Mouse (Mus musculus): ENCODE measurements at regions not wholly inside any gene's neighbourhood (a gene's known extent, or its start where the extent isn't known, plus 50 kb on each side); places are given as distances from the start of the nearest gene placed in this dataset.

- TF ChIP-seq CTCF (IDR thresholded peaks at IDR 0.05; ENCODE audit: low read depth) (no peak), EP300 (IDR thresholded peaks at IDR 0.05; ENCODE audit: low read depth) (no peak)
Measured at GRCm38 (mm10) chr6:98697571-98697970, 355.0 kb upstream of the Gm765 start.

All from liver, postnatal 0 days (tissue).